Mouse (Mus musculus) hindbrain, embryonic 13.5 days (tissue): ENCODE results near the gene Nlrc3. TPM values are rescaled to one million over a fixed set of nuclear protein-coding genes. Genes with fewer than 3 reads are reported as not detected.
A peak's percentile ranks its signal among the peaks of the same experiment; 100 is the strongest.
"Not testable (repeated sequence)": the region's sequence is repeated elsewhere in the genome, so short reads cannot be mapped to it uniquely, and the experiment has no call there.

Experiments
- ATAC-seq: fragments of 200-750 bp; cut with Nextera tagmentation; 2 replicates; pipeline ENCODE4 v1.8.0; 2017; ENCODE audit warnings: moderate TSS enrichment; ENCODE audit not compliant: low FRiP score
- H3K27ac ChIP-seq: fragments of 300-500 bp; sonication (generic); 2 replicates; pipeline ENCODE4 v1.5.1; 2015; ENCODE audit warnings: inconsistent platforms, mild to moderate bottlenecking, moderate library complexity
- H3K27me3 ChIP-seq: fragments of 300-500 bp; sonication (generic); 2 replicates; pipeline ENCODE4 v1.6.1; 2015; ENCODE audit warnings: mild to moderate bottlenecking, inconsistent platforms
- H3K36me3 ChIP-seq: fragments of 300-500 bp; sonication (generic); 2 replicates; pipeline ENCODE4 v1.6.1; 2015; ENCODE audit warnings: mild to moderate bottlenecking, inconsistent platforms
- H3K4me1 ChIP-seq: fragments of 300-500 bp; sonication (generic); replicated peaks from 2 replicates; pipeline ENCODE4 v1.6.1; 2015; ENCODE audit warnings: inconsistent platforms
- H3K4me2 ChIP-seq: fragments of 300-500 bp; sonication (generic); 2 replicates; pipeline ENCODE4 v1.6.1; 2015; ENCODE audit warnings: inconsistent platforms, mild to moderate bottlenecking, moderate library complexity
- H3K4me3 ChIP-seq: fragments of 300-500 bp; sonication (generic); 2 replicates; pipeline ENCODE4 v1.5.1; 2015; ENCODE audit warnings: mild to moderate bottlenecking, inconsistent platforms
- H3K9ac ChIP-seq: fragments of 300-500 bp; sonication (generic); 2 replicates; pipeline ENCODE4 v1.6.1; 2015; ENCODE audit warnings: mild to moderate bottlenecking, inconsistent platforms
- H3K9me3 ChIP-seq: fragments of 300-500 bp; sonication (generic); 2 replicates; pipeline ENCODE4 v1.6.1; 2016; ENCODE audit warnings: inconsistent platforms
- WGBS: fragments of 180-500 bp; shearing (Covaris S2); methylation state at CpG from one replicate; pipeline ENCODE4 v1.1.7; 2015; 5-methylcytosine and 5-hydroxymethylcytosine counted together
- polyA plus RNA-seq: library from polyadenylated mRNA; unstranded; fragments of >200 nt; fragmentation: Nextera tagmentation; extraction: Ambion mirVana; gene quantifications from 2 replicates; pipeline ENCODE4 v1.2.1, GENCODE M21; 2015

The Nlrc3 gene
- polyA plus RNA-seq: 0.74 and 1.1 TPM in 2 replicates

- WGBS: 78% methylated on average over 4 of the region's 4 CpGs
- H3K27me3 ChIP-seq: no peaks in the 10 kb centered on the region
- H3K4me2 ChIP-seq: no peak within 1 kb of the TSS
- no peaks in the 10 kb centered on the region; the same call in 1 of the 2 replicates for H3K4me1 ChIP-seq
- H3K36me3 ChIP-seq: peaks cover 43% of the 10 kb centered on the region
- no peak within 1 kb of the TSS for H3K4me3 ChIP-seq
- H3K9ac ChIP-seq: no peak within 1 kb of the TSS
- no peak within 1 kb of the TSS for H3K27ac ChIP-seq
- ATAC-seq: peak; percentile 46
- no peaks in the 10 kb centered on the region for H3K9me3 ChIP-seq
These were observed at the start of gene Nlrc3 for GRCm38 (mm10) chr16:3976251-3976671. TSS of gene Nlrc3 (minus strand) at chr16:3976632.

- Histone ChIP-seq H3K9me3 (no peaks in the 10 kb centered on the region), H3K9ac (no peak overlapping the region), H3K4me2 (no peak overlapping the region), H3K27me3 (no peaks in the 10 kb centered on the region), H3K4me3 (no peak overlapping the region), H3K4me1 (no peaks in the 10 kb centered on the region), H3K36me3 (no peaks in the 10 kb centered on the region), H3K27ac (no peak overlapping the region)
- ATAC-seq: no peak
- 79% methylated on average over 4 of the region's 4 CpGs for WGBS
These were observed 46.3 kb upstream of the Nlrc3 start for GRCm38 (mm10) chr16:4022719-4023118.

- Histone ChIP-seq H3K27me3 (no peaks in the 10 kb centered on the region), H3K9ac (no peak overlapping the region), H3K4me3 (no peak overlapping the region), H3K4me1 (no peaks in the 10 kb centered on the region), H3K4me2 (no peak overlapping the region), H3K9me3 (no peaks in the 10 kb centered on the region), H3K36me3 (no peaks in the 10 kb centered on the region), H3K27ac (no peak overlapping the region)
- no peak for ATAC-seq
- 89% methylated on average over 1 of the region's 1 CpGs for WGBS
These were observed 44.8 kb upstream of the Nlrc3 start for GRCm38 (mm10) chr16:4021241-4021640.

GRCm38 (mm10) chr16:4017466-4017865 is 41.0 kb upstream of the Nlrc3 start:
- H3K27me3 ChIP-seq, H3K36me3 ChIP-seq, H3K9ac ChIP-seq, H3K4me2 ChIP-seq, H3K27ac ChIP-seq, ATAC-seq, H3K4me3 ChIP-seq, H3K9me3 ChIP-seq, H3K4me1 ChIP-seq: not testable (repeated sequence)
- WGBS: 81% methylated on average over 6 of the region's 6 CpGs

- WGBS: 78% methylated on average over 17 of the region's 17 CpGs
- H3K27ac ChIP-seq, H3K4me1 ChIP-seq, H3K9ac ChIP-seq, H3K27me3 ChIP-seq, H3K4me2 ChIP-seq, H3K4me3 ChIP-seq, H3K36me3 ChIP-seq, H3K9me3 ChIP-seq, ATAC-seq: not testable (repeated sequence)
These were observed 40.4 kb upstream of the Nlrc3 start for GRCm38 (mm10) chr16:4016786-4017185.

- H3K4me2 ChIP-seq: no peak overlapping the region
- no peak overlapping the region for H3K27ac ChIP-seq
- H3K36me3 ChIP-seq: no peaks in the 10 kb centered on the region
- H3K9me3 ChIP-seq: 0 out of 2 replicates have a peak, but pooled peaks cover 6% of the 10 kb centered on the region
- H3K9ac ChIP-seq: no peak overlapping the region
- 86% methylated on average over 5 of the region's 5 CpGs for WGBS
- H3K4me1 ChIP-seq: no peaks in the 10 kb centered on the region
- no peak overlapping the region for H3K4me3 ChIP-seq
- no peaks in the 10 kb centered on the region for H3K27me3 ChIP-seq
- no peak for ATAC-seq
These were observed 37.7 kb upstream of the Nlrc3 start for GRCm38 (mm10) chr16:4014040-4014668.

- H3K36me3 ChIP-seq: no peaks in the 10 kb centered on the region
- no peaks in the 10 kb centered on the region for H3K27me3 ChIP-seq
- H3K9me3 ChIP-seq: 0 out of 2 replicates have a peak, but pooled peaks cover 6% of the 10 kb centered on the region
- no peak overlapping the region for H3K27ac ChIP-seq
- no peak overlapping the region for H3K4me2 ChIP-seq
- ATAC-seq: no peak
- H3K4me3 ChIP-seq: no peak overlapping the region
- WGBS: 78% methylated on average over 4 of the region's 4 CpGs
- H3K9ac ChIP-seq: no peak overlapping the region
- H3K4me1 ChIP-seq: no peaks in the 10 kb centered on the region
These were observed 36.6 kb upstream of the Nlrc3 start for GRCm38 (mm10) chr16:4012882-4013570.

- H3K27ac ChIP-seq: peak within 1 kb of the TSS; percentile 92
- no peaks in the 10 kb centered on the region for H3K27me3 ChIP-seq
- peak within 1 kb of the TSS; percentile 87 for H3K4me2 ChIP-seq
- H3K36me3 ChIP-seq: peaks cover 27% of the 10 kb centered on the region
- H3K9ac ChIP-seq: peak within 1 kb of the TSS; percentile 84
- H3K9me3 ChIP-seq: no peaks in the 10 kb centered on the region
- H3K4me1 ChIP-seq: peaks cover 24% of the 10 kb centered on the region
- peak; percentile 97 for ATAC-seq
- 2% methylated on average over 56 of the region's 58 CpGs for WGBS
- peak within 1 kb of the TSS; percentile 84 for H3K4me3 ChIP-seq
These were observed 27.3 kb upstream of the Nlrc3 start, which contains the start of gene Slx4 for GRCm38 (mm10) chr16:4003489-4004398. TSS of gene Slx4 (minus strand) at chr16:4003770.

- WGBS: 93% methylated on average over 4 of the region's 4 CpGs
- H3K4me2 ChIP-seq: no peak overlapping the region
These were observed 12.0 kb upstream of the Nlrc3 start for GRCm38 (mm10) chr16:3988410-3988809.

GRCm38 (mm10) chr16:3983146-3983700 is 6.8 kb upstream of the Nlrc3 start:
- no peak overlapping the region for H3K27ac ChIP-seq
- no peak overlapping the region for H3K4me3 ChIP-seq
- H3K36me3 ChIP-seq: peaks cover 100% of the 10 kb centered on the region
- no peak for ATAC-seq
- no peak overlapping the region for H3K9ac ChIP-seq
- whole genome bisulfite sequencing: 49% methylated on average over 7 of the region's 7 CpGs
- H3K4me1 ChIP-seq: no peaks in the 10 kb centered on the region
- H3K4me2 ChIP-seq: no peak overlapping the region
- no peaks in the 10 kb centered on the region for H3K27me3 ChIP-seq
- no peaks in the 10 kb centered on the region for H3K9me3 ChIP-seq

More at GRCm38 (mm10) chr16:3988410-3988809, 12.0 kb upstream of the Nlrc3 start:
- no peak overlapping the region for H3K9ac ChIP-seq
- H3K27me3 ChIP-seq: no peaks in the 10 kb centered on the region
- no peaks in the 10 kb centered on the region for H3K9me3 ChIP-seq
- ATAC-seq: no peak
- no peak overlapping the region for H3K4me3 ChIP-seq
- no peak overlapping the region for H3K27ac ChIP-seq
- no peaks in the 10 kb centered on the region for H3K4me1 ChIP-seq
- peaks cover 100% of the 10 kb centered on the region for H3K36me3 ChIP-seq

- Histone ChIP-seq H3K36me3 (peaks cover 100% of the 10 kb centered on the region), H3K27me3 (no peaks in the 10 kb centered on the region), H3K27ac (no peak overlapping the region), H3K9ac (no peak overlapping the region), H3K4me2 (no peak overlapping the region), H3K4me1 (no peaks in the 10 kb centered on the region), H3K4me3 (no peak overlapping the region), H3K9me3 (no peaks in the 10 kb centered on the region)
- no peak for ATAC-seq
- WGBS: 92% methylated on average over 4 of the region's 4 CpGs
These were observed 5.7 kb upstream of the Nlrc3 start for GRCm38 (mm10) chr16:3982173-3982572.

GRCm38 (mm10) chr16:3976712-3977111 is 280 bp upstream of the Nlrc3 start:
- H3K27me3 ChIP-seq: no peaks in the 10 kb centered on the region
- H3K27ac ChIP-seq: no peak overlapping the region
- H3K36me3 ChIP-seq: peaks cover 47% of the 10 kb centered on the region
- no peak overlapping the region for H3K4me3 ChIP-seq
- no peaks in the 10 kb centered on the region for H3K9me3 ChIP-seq
- no peak overlapping the region for H3K9ac ChIP-seq
- H3K4me2 ChIP-seq: no peak overlapping the region
- no peaks in the 10 kb centered on the region; the same call in 1 of the 2 replicates for H3K4me1 ChIP-seq
- peak; percentile 27; the same call in 1 of the 2 replicates for ATAC-seq
- 61% methylated on average over 3 of the region's 3 CpGs for WGBS
